Mouse (Mus musculus) spleen, adult 2 months (tissue): Measurements from ENCODE around the gene Cdc25b. TPM values are rescaled to one million over a fixed set of nuclear protein-coding genes. Genes with fewer than 3 reads are reported as not detected.
A peak's percentile ranks its signal among the peaks of the same experiment; 100 is the strongest.

Experiments used
- DNase-seq, 2 experiments: peaks; one replicate each; pipeline versions ENCODE4 v3.0.0 to v3.0.0-alpha.2; 2012 to 2021; ENCODE audit warnings: low spot score in 2 of 2, low read depth in 1 of 2
- H3K27ac ChIP-seq: fragments of 200-500 bp; 2 replicates; pipeline ENCODE4 v1.5.1; 2012; ENCODE audit warnings: low read length, inconsistent platforms; ENCODE audit not compliant: insufficient read depth
- H3K27me3 ChIP-seq: fragments of 200-500 bp; 2 replicates; pipeline ENCODE4 v1.6.1; 2012; ENCODE audit warnings: mild to moderate bottlenecking, moderate library complexity, low read length, inconsistent platforms; ENCODE audit not compliant: control insufficient read depth, insufficient read depth
- H3K36me3 ChIP-seq: fragments of 200-500 bp; 2 replicates; pipeline ENCODE4 v1.6.1; 2012; ENCODE audit warnings: mild to moderate bottlenecking, low read length, inconsistent platforms; ENCODE audit not compliant: control insufficient read depth, insufficient read depth
- H3K4me1 ChIP-seq: fragments of 200-500 bp; 2 replicates; pipeline ENCODE4 v1.6.1; 2011; ENCODE audit warnings: inconsistent platforms; ENCODE audit not compliant: control insufficient read depth, insufficient read depth, insufficient read length
- H3K4me3 ChIP-seq: fragments of 200-500 bp; 2 replicates; pipeline ENCODE4 v1.5.1; 2011; ENCODE audit warnings: mild to moderate bottlenecking, inconsistent platforms; ENCODE audit not compliant: insufficient read depth, insufficient read length; ENCODE audit errors: extremely low read depth
- CTCF ChIP-seq: fragments of 200-500 bp; IDR thresholded peaks from 2 replicates; pipeline ENCODE4 v1.5.1; 2011; ENCODE audit warnings: mild to moderate bottlenecking, inconsistent platforms; ENCODE audit not compliant: insufficient read depth, insufficient read length, insufficient replicate concordance; ENCODE audit errors: extremely low read depth
- POLR2A ChIP-seq: fragments of 200-500 bp; IDR thresholded peaks from 2 replicates; pipeline ENCODE4 v1.6.1; 2011; ENCODE audit warnings: low read depth, low read length, inconsistent platforms
- WGBS: fragments of 180-500 bp; shearing (Covaris S2); methylation state at CpG from one replicate; pipeline ENCODE4 v1.1.7; 2018; 5-methylcytosine and 5-hydroxymethylcytosine counted together
- polyA plus RNA-seq: library from polyadenylated mRNA; depleted of rRNA; stranded (reverse); fragments of >200 nt; gene quantifications from 2 replicates; pipeline ENCODE4 v1.2.3, GENCODE M21; 2012

The Cdc25b gene
- polyA plus RNA-seq, 1 experiment, result 85.6 TPM

DNA sequence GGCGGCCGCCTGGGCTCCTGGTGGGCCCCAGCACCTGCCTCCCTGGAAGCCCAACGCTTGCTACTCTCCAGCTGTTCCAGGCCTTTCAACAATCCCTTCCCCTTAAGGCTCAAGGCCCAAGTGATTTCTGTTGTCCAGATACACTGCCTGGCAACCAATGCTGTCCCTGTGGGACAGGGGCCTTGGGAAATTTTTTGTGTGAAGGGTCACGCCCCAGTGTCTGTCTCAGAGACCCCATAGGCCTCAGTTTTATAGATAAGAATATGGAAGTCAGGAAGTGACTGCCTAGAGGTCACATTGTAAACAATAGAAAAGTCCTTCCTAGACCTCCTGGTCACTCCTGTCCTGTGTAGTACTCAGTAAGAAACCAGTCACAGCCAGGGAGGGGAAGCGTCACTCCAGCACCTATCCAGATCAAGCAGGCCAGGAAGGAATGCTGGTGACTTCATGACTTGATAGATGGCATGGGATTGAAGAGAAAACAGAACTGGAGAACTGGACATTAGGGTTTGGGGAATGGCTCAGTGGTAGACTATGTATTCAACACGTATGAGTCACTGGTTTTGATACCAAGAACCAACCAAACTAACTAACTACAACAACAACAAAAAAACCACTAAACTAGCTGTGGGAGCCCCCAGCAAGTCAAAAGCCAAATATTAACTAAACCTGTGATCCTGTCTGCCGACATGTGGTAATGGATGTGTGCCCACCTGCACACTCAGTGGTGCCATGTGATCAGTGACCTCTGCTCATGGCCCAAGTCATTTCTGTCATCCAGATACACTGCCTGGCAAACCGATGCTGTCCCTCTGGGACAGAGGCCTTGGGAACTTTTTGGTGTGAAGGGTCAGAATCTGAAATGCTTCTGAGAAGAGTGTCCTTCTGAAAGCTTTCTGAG lies 38.1 kb upstream of the Cdc25b start:
- no peak overlapping the region for H3K4me3 ChIP-seq
- no peak for DNase-seq
- H3K36me3 ChIP-seq, result peaks cover 15% of the 10 kb centered on the region; the same call in 1 of the 2 replicates
- no peak for TF ChIP-seq CTCF
- no peak for TF ChIP-seq POLR2A
- no peaks in the 10 kb centered on the region for H3K27me3 ChIP-seq
- H3K27ac ChIP-seq, result no peak overlapping the region
- 88% methylated on average over 8 of the region's 8 CpGs for WGBS
- H3K4me1 ChIP-seq, result no peaks in the 10 kb centered on the region

DNA sequence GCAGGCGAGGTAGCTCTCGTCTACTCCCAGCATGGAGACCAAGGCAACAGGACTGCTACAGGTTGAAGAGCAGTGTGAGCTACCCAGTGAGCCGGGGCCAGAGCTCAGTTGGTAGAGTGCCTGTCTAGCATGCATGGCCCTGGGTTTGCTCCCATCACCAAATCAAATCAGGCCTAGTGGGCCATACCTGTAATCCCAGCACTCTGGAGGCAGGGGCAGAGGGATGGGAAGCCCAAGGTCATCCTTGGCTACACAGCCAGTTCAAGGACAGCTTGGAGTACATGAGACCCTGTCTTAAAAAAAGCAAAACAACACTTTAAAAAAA lies 37.5 kb upstream of the Cdc25b start:
- no peak overlapping the region for H3K27ac ChIP-seq
- WGBS, result 94% methylated on average over 3 of the region's 3 CpGs

DNA sequence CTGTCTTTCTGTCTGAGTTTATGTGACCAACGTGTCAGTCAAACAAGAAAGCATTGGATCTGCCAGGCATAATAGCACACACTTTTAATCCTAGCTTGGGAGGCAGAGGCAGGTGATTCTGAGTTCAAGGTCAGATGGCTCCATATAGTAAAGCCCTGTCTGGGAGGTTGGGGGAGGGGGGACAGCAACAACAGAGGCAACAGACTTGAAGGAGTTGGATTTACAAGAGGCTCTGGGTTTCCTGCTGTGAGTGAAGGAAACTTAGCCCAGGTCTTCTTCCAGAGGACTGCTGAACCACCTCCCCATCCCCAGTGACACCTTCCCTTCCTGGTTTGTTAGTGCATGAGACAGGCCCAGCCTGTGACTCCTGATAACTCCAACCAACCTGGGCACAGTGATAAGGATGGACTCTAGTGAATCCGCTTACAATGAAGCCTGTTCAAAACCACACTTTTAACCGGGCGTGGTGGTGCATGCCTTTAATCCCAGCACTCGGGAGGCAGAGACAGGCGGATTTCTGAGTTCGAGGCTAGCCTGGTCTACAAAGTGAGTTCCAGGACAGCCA lies 34.5 kb upstream of the Cdc25b start:
- Histone ChIP-seq H3K4me3 (no peak overlapping the region), H3K36me3 (peaks cover 11% of the 10 kb centered on the region; the same call in 1 of the 2 replicates), H3K27ac (no peak overlapping the region), H3K4me1 (no peaks in the 10 kb centered on the region), H3K27me3 (no peaks in the 10 kb centered on the region)
- 86% methylated on average over 7 of the region's 7 CpGs for WGBS
- DNase-seq, result no peak
- TF ChIP-seq CTCF (no peak), POLR2A (no peak)

More for the DNA sequence above, 37.5 kb upstream of the Cdc25b start:
- TF ChIP-seq CTCF (no peak), POLR2A (no peak)
- DNase-seq, result no peak
- peaks cover 15% of the 10 kb centered on the region; the same call in 1 of the 2 replicates for H3K36me3 ChIP-seq
- no peak overlapping the region for H3K4me3 ChIP-seq
- H3K4me1 ChIP-seq, result no peaks in the 10 kb centered on the region
- H3K27me3 ChIP-seq, result no peaks in the 10 kb centered on the region

GRCm38 (mm10) chr2:131154036-131154435 lies 32.7 kb upstream of the Cdc25b start:
- H3K4me3 ChIP-seq, result no peak overlapping the region
- TF ChIP-seq CTCF (no peak), POLR2A (no peak)
- no peak for DNase-seq
- WGBS, result 94% methylated on average over 4 of the region's 4 CpGs
- H3K4me1 ChIP-seq, result no peaks in the 10 kb centered on the region
- H3K27me3 ChIP-seq, result no peaks in the 10 kb centered on the region
- peaks cover 4% of the 10 kb centered on the region; the same call in 1 of the 2 replicates for H3K36me3 ChIP-seq
- no peak overlapping the region for H3K27ac ChIP-seq

GRCm38 (mm10) chr2:131156987-131157386 lies 29.8 kb upstream of the Cdc25b start:
- H3K4me3 ChIP-seq, result no peak overlapping the region
- TF ChIP-seq POLR2A, result no peak
- no peak for TF ChIP-seq CTCF
- 89% methylated on average over 7 of the region's 7 CpGs for WGBS
- H3K27me3 ChIP-seq, result no peaks in the 10 kb centered on the region
- DNase-seq, result no peak
- H3K4me1 ChIP-seq, result peaks cover 3% of the 10 kb centered on the region; the same call in 1 of the 2 replicates
- no peak overlapping the region for H3K27ac ChIP-seq
- H3K36me3 ChIP-seq, result peaks cover 2% of the 10 kb centered on the region; the same call in 1 of the 2 replicates

- H3K27ac ChIP-seq, result peak overlapping the region; percentile 35; the same call in 1 of the 2 replicates
- no peak for DNase-seq
Measured at GRCm38 (mm10) chr2:131159491-131159910, 27.2 kb upstream of the Cdc25b start.

More at GRCm38 (mm10) chr2:131159491-131159910, 27.2 kb upstream of the Cdc25b start:
- Histone ChIP-seq H3K4me1 (peaks cover 3% of the 10 kb centered on the region; the same call in 1 of the 2 replicates), H3K4me3 (peak overlapping the region; percentile 67), H3K36me3 (no peaks in the 10 kb centered on the region; the same call in 1 of the 2 replicates), H3K27me3 (no peaks in the 10 kb centered on the region)
- 1% methylated on average over 18 of the region's 18 CpGs for WGBS
- TF ChIP-seq POLR2A (no peak), CTCF (no peak)
